Mouse (Mus musculus) G1E (cell line): Measurements from ENCODE around the gene Map6.

Experiments
- CTCF ChIP-seq: IDR thresholded peaks from 2 replicates; pipeline ENCODE4 v1.5.1; 2012; ENCODE audit warnings: low read depth, low read length, inconsistent platforms, mixed read lengths
- GATA1 ChIP-seq: IDR thresholded peaks from 2 replicates; pipeline ENCODE4 v1.6.1; 2012; ENCODE audit warnings: borderline replicate concordance, low read length, inconsistent platforms, mixed read lengths
- TAL1 ChIP-seq: conservative IDR thresholded peaks from 2 replicates; pipeline ENCODE4 v1.6.1; 2012; ENCODE audit warnings: low read depth, low read length, inconsistent platforms, mixed read lengths

DNA sequence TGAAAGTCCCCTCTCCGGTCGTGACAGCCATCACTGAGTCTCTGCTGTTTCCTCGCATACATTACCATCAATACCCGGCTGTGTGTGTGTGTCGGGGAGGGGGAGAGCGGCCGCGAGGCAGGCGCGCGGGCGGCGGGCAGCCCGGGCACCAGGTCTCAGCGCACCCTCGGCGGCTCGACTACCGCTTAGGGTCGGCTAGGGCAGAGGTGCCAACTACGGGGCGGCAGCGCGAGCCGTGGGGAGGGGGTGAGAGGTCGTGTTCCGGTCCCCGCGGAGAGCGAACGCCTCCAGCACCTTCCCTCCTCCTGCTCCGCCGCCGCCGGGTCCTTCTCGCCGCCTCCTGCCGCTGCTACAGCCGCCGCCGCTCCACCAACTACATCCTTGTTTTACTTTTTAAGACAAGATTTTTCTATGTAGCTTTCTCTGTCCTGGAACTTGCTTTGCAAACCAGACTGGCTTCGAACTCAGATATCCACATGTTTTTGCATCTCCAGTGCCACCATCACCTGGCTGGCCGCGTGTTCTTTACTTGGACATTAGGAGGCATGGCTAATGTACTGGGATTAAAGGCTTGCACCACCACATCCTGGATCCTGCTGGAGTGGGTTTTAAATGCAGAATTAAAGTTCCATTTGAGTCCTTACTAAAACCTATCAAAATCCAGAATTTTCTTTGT lies 18.2 kb upstream of the Map6 start:
- TF ChIP-seq CTCF (no peak), GATA1 (no peak), TAL1 (no peak)
